Mouse (Mus musculus): Measurements from ENCODE around the gene Gpr6.

DNA sequence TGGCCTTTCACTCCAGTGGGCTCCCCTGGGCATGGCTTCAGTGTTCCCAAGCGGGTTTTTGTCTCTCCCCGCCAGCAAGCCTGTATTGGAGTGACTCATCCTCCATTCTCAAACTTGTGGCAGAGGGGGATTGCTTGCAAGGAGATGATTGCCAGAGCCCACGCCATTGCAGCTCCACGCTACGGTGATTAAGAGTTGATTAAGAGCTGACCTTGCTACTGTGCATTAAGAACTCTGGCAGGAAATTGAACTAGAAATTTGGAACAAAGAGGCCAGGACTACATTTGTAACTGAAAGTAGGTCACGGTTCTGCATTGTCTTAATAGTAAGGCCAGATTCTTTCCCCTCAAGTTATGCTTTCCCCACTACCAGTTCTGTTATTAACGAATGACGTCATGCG is 16.5 kb downstream of the Gpr6 start:
- TF ChIP-seq CTCF (IDR thresholded peaks at IDR 0.05; ENCODE audit: borderline replicate concordance, control insufficient read depth, extremely low read depth, insufficient read depth, low read length, poor library complexity) (no peak), POLR2A (IDR thresholded peaks at IDR 0.05; ENCODE audit: control insufficient read depth, extremely low read depth, insufficient read depth, low read length, poor library complexity) (no peak)

Measured in thymus, adult 2 months (tissue).